In genomic region chr6:124413770-124414149, GRCm38 (mm10) we compare ENCODE assay signal across 8 mouse cellular contexts. TPM values are rescaled to one million over a fixed set of nuclear protein-coding genes. Genes with fewer than 3 reads are reported as not detected.
A peak's percentile ranks its signal among the peaks of the same experiment; 100 is the strongest.
DNase-seq lines count a peak whose midpoint lies in the region; ATAC-seq lines count a peak whose summit lies in the region.

No protein-coding gene starts in this region.

- peaks cover 17% of the 10 kb centered on the region for H3K4me1 ChIP-seq in kidney, embryonic 15.5 days
- peaks cover 21% of the 10 kb centered on the region for H3K4me1 ChIP-seq in embryonic facial prominence, embryonic 10.5 days
- H3K4me1 ChIP-seq in hindbrain, embryonic 15.5 days (replicated peaks), result peaks cover 23% of the 10 kb centered on the region
- H3K4me1 ChIP-seq in midbrain, embryonic 13.5 days (replicated peaks), result peaks cover 25% of the 10 kb centered on the region

- H3K27me3 ChIP-seq in kidney, embryonic 15.5 days, result no peaks in the 10 kb centered on the region
- H3K27me3 ChIP-seq in embryonic facial prominence, embryonic 10.5 days (replicated peaks; ENCODE audit: low read depth, poor library complexity, severe bottlenecking), result no peaks in the 10 kb centered on the region
- H3K27me3 ChIP-seq in hindbrain, embryonic 15.5 days, result no peaks in the 10 kb centered on the region
- H3K27me3 ChIP-seq in midbrain, embryonic 13.5 days, result no peaks in the 10 kb centered on the region

- 54% methylated on average over 3 of the region's 3 CpGs for WGBS in kidney, embryonic 15.5 days
- 53% methylated on average over 3 of the region's 3 CpGs for WGBS in embryonic facial prominence, embryonic 10.5 days
- WGBS in hindbrain, embryonic 15.5 days, result 66% methylated on average over 3 of the region's 3 CpGs
- 70% methylated on average over 3 of the region's 3 CpGs for WGBS in midbrain, embryonic 13.5 days

- peak overlapping the region; percentile 92 for H3K4me3 ChIP-seq in kidney, embryonic 15.5 days (replicated peaks)
- peak overlapping the region; percentile 94 for H3K4me3 ChIP-seq in embryonic facial prominence, embryonic 10.5 days
- peak overlapping the region; percentile 81 for H3K4me3 ChIP-seq in hindbrain, embryonic 15.5 days
- H3K4me3 ChIP-seq in midbrain, embryonic 13.5 days (replicated peaks), result peak overlapping the region; percentile 88

- ATAC-seq in kidney, embryonic 15.5 days (replicated peaks; ENCODE audit: low FRiP score), result no peak
- ATAC-seq in hindbrain, embryonic 15.5 days (ENCODE audit: low FRiP score, low read depth), result no peak
- ATAC-seq in midbrain, embryonic 13.5 days, result no peak
- no peak; the same call in 1 of the 2 replicates for ATAC-seq in megakaryocyte-erythroid progenitor cell, adult 5-6 weeks (replicated peaks; ENCODE audit: low FRiP score, low TSS enrichment, poor library complexity, severe bottlenecking)

- H3K36me3 ChIP-seq in kidney, embryonic 15.5 days, result peaks cover 35% of the 10 kb centered on the region; the same call in 1 of the 2 replicates
- H3K36me3 ChIP-seq in embryonic facial prominence, embryonic 10.5 days (replicated peaks), result peaks cover 40% of the 10 kb centered on the region
- H3K36me3 ChIP-seq in hindbrain, embryonic 15.5 days, result peaks cover 12% of the 10 kb centered on the region
- peaks cover 21% of the 10 kb centered on the region for H3K36me3 ChIP-seq in midbrain, embryonic 13.5 days

- no peak for DNase-seq in kidney, adult 11 months
- DNase-seq in embryonic facial prominence, embryonic 10.5 days (ENCODE audit: low spot score), result no peak
- DNase-seq in left cerebral cortex, adult 11 months (ENCODE audit: low spot score), result no peak
- DNase-seq in spleen, adult 18-20 months, result no peak

- H3K4me2 ChIP-seq in kidney, embryonic 15.5 days, result peak overlapping the region; percentile 76
- peak overlapping the region; percentile 64 for H3K4me2 ChIP-seq in hindbrain, embryonic 15.5 days
- peak overlapping the region; percentile 64 for H3K4me2 ChIP-seq in midbrain, embryonic 13.5 days (replicated peaks)

- H3K27ac ChIP-seq in kidney, embryonic 15.5 days, result peak overlapping the region; percentile 58; the same call in 1 of the 2 replicates
- H3K27ac ChIP-seq in embryonic facial prominence, embryonic 10.5 days (replicated peaks), result peak overlapping the region; percentile 93
- H3K27ac ChIP-seq in hindbrain, embryonic 15.5 days (replicated peaks), result peak overlapping the region; percentile 85
- H3K27ac ChIP-seq in midbrain, embryonic 13.5 days, result peak overlapping the region; percentile 75

- H3K9me3 ChIP-seq in kidney, embryonic 15.5 days (replicated peaks), result no peaks in the 10 kb centered on the region
- no peaks in the 10 kb centered on the region for H3K9me3 ChIP-seq in embryonic facial prominence, embryonic 10.5 days
- H3K9me3 ChIP-seq in hindbrain, embryonic 15.5 days, result no peaks in the 10 kb centered on the region
- no peaks in the 10 kb centered on the region for H3K9me3 ChIP-seq in midbrain, embryonic 13.5 days

- peak overlapping the region; percentile 83 for H3K9ac ChIP-seq in kidney, embryonic 15.5 days
- H3K9ac ChIP-seq in hindbrain, embryonic 15.5 days, result peak overlapping the region; percentile 67
- peak overlapping the region; percentile 90 for H3K9ac ChIP-seq in midbrain, embryonic 13.5 days (replicated peaks)

RNA-seq across cellular contexts. Expression of gene Pex5, which starts 1.1 kb away (rescaled TPM):
- 40.6 and 46.4 TPM in 2 replicates for polyA plus RNA-seq in kidney, embryonic 15.5 days (2015; fragmentation: Nextera tagmentation; extraction: Ambion mirVana)
- 43.3 and 44.9 TPM in 2 replicates for polyA plus RNA-seq in embryonic facial prominence, embryonic 10.5 days (2016; fragmentation: Nextera tagmentation; extraction: Ambion mirVana)
- 63.5 and 69.6 TPM in 2 replicates for polyA plus RNA-seq in hindbrain, embryonic 15.5 days (2015; fragmentation: Nextera tagmentation; extraction: Ambion mirVana)
- 74.9 and 78.0 TPM in 2 replicates for polyA plus RNA-seq in midbrain, embryonic 13.5 days (2015; fragmentation: Nextera tagmentation; extraction: Ambion mirVana)
- total RNA-seq in megakaryocyte-erythroid progenitor cell, adult 5-6 weeks (2014; fragmentation: Nextera tagmentation), result 38.9 and 54.0 TPM in 2 replicates
- 25.7 and 33.0 TPM in 2 replicates for total RNA-seq in megakaryocyte-erythroid progenitor cell, adult 5-6 weeks (2017)

RNA-seq across cellular contexts. Expression of gene Clstn3, which starts 50.8 kb away (rescaled TPM):
- polyA plus RNA-seq in kidney, embryonic 15.5 days (2015; fragmentation: Nextera tagmentation; extraction: Ambion mirVana), result 3.9 and 5.9 TPM in 2 replicates
- 5.5 and 8.7 TPM in 2 replicates for polyA plus RNA-seq in embryonic facial prominence, embryonic 10.5 days (2016; fragmentation: Nextera tagmentation; extraction: Ambion mirVana)
- 138 and 148 TPM in 2 replicates for polyA plus RNA-seq in hindbrain, embryonic 15.5 days (2015; fragmentation: Nextera tagmentation; extraction: Ambion mirVana)
- 68.2 and 72.8 TPM in 2 replicates for polyA plus RNA-seq in midbrain, embryonic 13.5 days (2015; fragmentation: Nextera tagmentation; extraction: Ambion mirVana)
- total RNA-seq in megakaryocyte-erythroid progenitor cell, adult 5-6 weeks (2014; fragmentation: Nextera tagmentation), result 11.5 and 18.4 TPM in 2 replicates
- total RNA-seq in megakaryocyte-erythroid progenitor cell, adult 5-6 weeks (2017), result 7.5 and 19.9 TPM in 2 replicates
